14 mouse cellular contexts compared by ENCODE assay signal in the genomic region with DNA sequence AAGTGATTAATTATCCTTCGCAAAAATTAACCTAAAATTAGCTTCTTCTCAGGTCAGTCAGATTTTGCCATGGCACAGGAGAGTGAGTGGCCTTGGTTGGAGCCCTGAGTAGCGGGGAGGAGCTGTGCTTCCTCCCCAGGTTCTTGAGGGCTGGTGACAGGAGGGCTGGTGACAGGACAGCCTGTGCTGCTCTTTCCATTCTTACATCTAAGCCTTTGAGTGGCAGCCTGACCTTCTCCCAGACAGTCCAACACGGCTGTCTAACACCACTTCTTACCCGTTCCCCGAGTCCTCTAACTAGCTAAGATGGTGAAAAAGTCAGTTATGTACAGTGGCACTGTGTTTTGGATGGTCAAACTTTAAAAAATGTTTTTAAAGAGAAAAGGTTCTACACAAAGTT.
"Had no signal": no experiment of that assay in that cellular context is flagged by ENCODE, and none has a peak within 500 bp of the region (broad histone marks: within the 10 kb centered on the region; RNA-seq: fewer than 3 reads in every experiment).

No protein-coding gene starts in this region.

- H3K27me3 ChIP-seq: limb, embryonic 15.5 days; liver, embryonic 12.5 days; megakaryocyte, embryonic 14.5 days; midbrain, embryonic 12.5 days; stomach, embryonic 15.5 days had no signal

- H3K9me3 ChIP-seq: limb, embryonic 15.5 days; liver, embryonic 12.5 days; megakaryocyte, embryonic 14.5 days; midbrain, embryonic 12.5 days; stomach, embryonic 15.5 days had no signal

- H3K9ac ChIP-seq: limb, embryonic 15.5 days; liver, embryonic 12.5 days; lung, embryonic 14.5 days; midbrain, embryonic 12.5 days; stomach, embryonic 15.5 days had no signal

- H3K4me2 ChIP-seq: limb, embryonic 15.5 days; liver, embryonic 12.5 days; lung, embryonic 14.5 days; midbrain, embryonic 12.5 days; stomach, embryonic 15.5 days had no signal

- H3K27ac ChIP-seq: layer of hippocampus, adult 2 months; limb, embryonic 15.5 days; liver, embryonic 12.5 days; macrophage; midbrain, embryonic 12.5 days; stomach, embryonic 15.5 days had no signal

- H3K4me1 ChIP-seq: liver, embryonic 12.5 days; stomach, embryonic 15.5 days had no signal

- DNase-seq: kidney, postnatal 10 days; kidney, postnatal 4 days; lung, embryonic 14.5 days; lung, postnatal 14 days; right cerebral cortex, postnatal 14 days; thymus, adult 2 months; thymus, postnatal 25 days had no signal

- H3K36me3 ChIP-seq: limb, embryonic 15.5 days; liver, embryonic 12.5 days; midbrain, embryonic 12.5 days; stomach, embryonic 15.5 days had no signal

- ATAC-seq: liver, embryonic 12.5 days had no signal

- H3K4me3 ChIP-seq: layer of hippocampus, adult 2 months; limb, embryonic 15.5 days; liver, embryonic 12.5 days; megakaryocyte, embryonic 14.5 days; midbrain, embryonic 12.5 days; stomach, embryonic 15.5 days had no signal
